Mouse (Mus musculus): ENCODE measurements around the gene Tmem37. TPM values are rescaled to one million over a fixed set of nuclear protein-coding genes. Genes with fewer than 3 reads are reported as not detected.

Gene Tmem37
- polyA plus RNA-seq, 2 experiments, result 6.2 to 9.7 TPM

- Histone ChIP-seq H3K4me3 (replicated peaks; ENCODE audit: low read length) (no peak overlapping the region), H3K27ac (replicated peaks; ENCODE audit: low read depth, low read length) (no peak overlapping the region), H3K9me3 (ENCODE audit: control insufficient read depth, low read length) (no peaks in the 10 kb centered on the region), H3K4me1 (ENCODE audit: control insufficient read depth, insufficient read depth, low read length) (no peaks in the 10 kb centered on the region), H3K36me3 (ENCODE audit: control insufficient read depth, insufficient read depth, low read length) (no peaks in the 10 kb centered on the region), H3K27me3 (ENCODE audit: control insufficient read depth, insufficient read depth, low read length) (no peaks in the 10 kb centered on the region), H3K9ac (ENCODE audit: low read depth, low read length, severe bottlenecking) (no peak overlapping the region), H3K4me2 (replicated peaks; ENCODE audit: low read depth, low read length, severe bottlenecking) (no peak overlapping the region)
- ATAC-seq (ENCODE audit: low FRiP score, low read depth) (no peak), DNase-seq (ENCODE audit: low spot score) (no peak)
- TF ChIP-seq POLR2A (IDR thresholded peaks at IDR 0.05; ENCODE audit: borderline replicate concordance, extremely low read depth, insufficient read depth, insufficient read length), result no peak
- WGBS, result 84% methylated on average over 3 of the region's 3 CpGs
Measured at GRCm38 (mm10) chr1:120066625-120067024, 7.2 kb downstream of the Tmem37 start.

DNA sequence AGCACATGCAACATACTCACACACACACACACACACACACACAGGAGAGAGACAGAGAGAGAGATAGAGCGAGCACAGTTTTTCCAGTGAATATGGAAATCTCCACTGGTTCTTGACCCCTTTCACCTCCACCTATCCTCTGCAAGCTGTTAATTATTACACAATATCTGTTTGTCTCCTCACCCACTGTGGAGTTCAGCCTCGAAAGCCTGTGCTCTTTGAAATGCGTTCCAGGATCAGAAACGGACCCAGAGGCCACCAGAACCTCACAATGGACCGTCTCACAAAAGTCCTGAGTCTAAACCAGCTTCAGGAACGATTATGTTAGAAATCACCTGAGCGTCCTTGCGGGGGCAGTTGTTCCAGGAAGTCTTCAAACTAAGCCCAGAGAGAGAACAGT, 7.7 kb downstream of the Tmem37 start:
- Histone ChIP-seq H3K4me3 (replicated peaks; ENCODE audit: low read length) (no peak overlapping the region), H3K36me3 (ENCODE audit: control insufficient read depth, insufficient read depth, low read length) (no peaks in the 10 kb centered on the region), H3K4me2 (replicated peaks; ENCODE audit: low read depth, low read length, severe bottlenecking) (no peak overlapping the region), H3K27ac (replicated peaks; ENCODE audit: low read depth, low read length) (no peak overlapping the region), H3K9ac (ENCODE audit: low read depth, low read length, severe bottlenecking) (no peak overlapping the region), H3K9me3 (ENCODE audit: control insufficient read depth, low read length) (no peaks in the 10 kb centered on the region), H3K27me3 (ENCODE audit: control insufficient read depth, insufficient read depth, low read length) (no peaks in the 10 kb centered on the region), H3K4me1 (ENCODE audit: control insufficient read depth, insufficient read depth, low read length) (no peaks in the 10 kb centered on the region)
- no peak for ATAC-seq (ENCODE audit: low FRiP score, low read depth)
- TF ChIP-seq POLR2A (IDR thresholded peaks at IDR 0.05; ENCODE audit: borderline replicate concordance, extremely low read depth, insufficient read depth, insufficient read length), result no peak
- no peak for DNase-seq (ENCODE audit: low spot score)
- 83% methylated on average over 8 of the region's 8 CpGs for WGBS

DNA sequence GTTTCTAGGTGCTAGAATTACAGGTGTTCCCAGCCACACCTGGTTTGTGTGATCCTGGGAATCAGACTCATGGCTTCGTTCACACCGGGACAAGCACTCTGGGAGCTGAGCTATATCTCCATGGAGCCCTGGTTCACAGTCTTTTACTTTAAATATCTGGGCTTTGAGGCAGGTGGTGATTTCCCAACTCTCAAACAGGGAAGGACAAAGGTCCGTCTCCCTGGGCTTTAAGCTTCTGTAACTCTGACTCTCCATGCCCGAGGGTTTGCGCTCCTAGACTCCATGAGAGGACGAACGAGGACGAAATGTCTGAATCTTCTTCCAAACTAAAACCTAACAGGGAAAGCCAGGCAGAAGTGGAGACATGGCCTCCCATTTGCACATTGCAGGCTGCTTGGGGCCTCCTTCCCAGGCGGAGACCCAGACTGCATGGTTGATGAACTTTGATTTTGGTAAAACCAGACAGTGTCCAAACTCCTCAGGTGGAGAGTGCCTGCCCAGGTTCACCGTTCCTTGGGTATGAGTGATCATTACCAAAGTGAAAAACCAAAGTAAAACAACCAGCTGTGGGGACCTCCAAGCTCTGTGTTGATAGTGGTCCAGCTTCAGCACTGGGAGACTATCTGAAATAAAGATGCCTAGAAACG, 9.7 kb downstream of the Tmem37 start:
- Histone ChIP-seq H3K4me3 (replicated peaks; ENCODE audit: low read length) (no peak overlapping the region), H3K9me3 (ENCODE audit: control insufficient read depth, low read length) (no peaks in the 10 kb centered on the region), H3K27ac (replicated peaks; ENCODE audit: low read depth, low read length) (no peak overlapping the region), H3K4me1 (ENCODE audit: control insufficient read depth, insufficient read depth, low read length) (no peaks in the 10 kb centered on the region), H3K36me3 (ENCODE audit: control insufficient read depth, insufficient read depth, low read length) (no peaks in the 10 kb centered on the region), H3K27me3 (ENCODE audit: control insufficient read depth, insufficient read depth, low read length) (no peaks in the 10 kb centered on the region), H3K9ac (ENCODE audit: low read depth, low read length, severe bottlenecking) (no peak overlapping the region), H3K4me2 (replicated peaks; ENCODE audit: low read depth, low read length, severe bottlenecking) (no peak overlapping the region)
- no peak for DNase-seq (ENCODE audit: low spot score)
- ATAC-seq (ENCODE audit: low FRiP score, low read depth), result no peak
- WGBS, result 89% methylated on average over 11 of the region's 11 CpGs
- TF ChIP-seq POLR2A (IDR thresholded peaks at IDR 0.05; ENCODE audit: borderline replicate concordance, extremely low read depth, insufficient read depth, insufficient read length), result no peak

DNA sequence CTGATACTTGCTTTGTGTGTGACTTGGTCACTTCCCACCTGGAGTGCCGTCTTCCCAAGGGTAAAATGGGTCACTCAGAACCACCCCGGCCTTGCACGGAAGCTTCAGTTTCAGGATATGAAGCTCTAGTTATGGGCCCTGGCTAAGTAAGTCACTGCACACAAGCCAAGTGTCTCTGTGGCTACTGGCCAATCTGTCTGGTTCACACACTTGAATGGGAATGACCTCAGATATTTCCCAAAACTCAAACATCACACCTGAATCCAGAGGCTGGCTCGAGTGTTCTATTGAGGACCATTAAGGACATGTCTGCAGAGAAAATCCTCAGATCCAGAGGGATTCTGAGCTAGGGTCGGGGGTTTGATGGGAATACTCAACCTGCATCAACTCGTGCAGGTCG, 11.6 kb downstream of the Tmem37 start:
- H3K4me2 ChIP-seq (replicated peaks; ENCODE audit: low read depth, low read length, severe bottlenecking), result no peak overlapping the region
- 89% methylated on average over 7 of the region's 7 CpGs for WGBS
- no peak overlapping the region for H3K4me3 ChIP-seq (replicated peaks; ENCODE audit: low read length)
- no peaks in the 10 kb centered on the region for H3K27me3 ChIP-seq (ENCODE audit: control insufficient read depth, insufficient read depth, low read length)
- no peak overlapping the region for H3K27ac ChIP-seq (replicated peaks; ENCODE audit: low read depth, low read length)
- no peaks in the 10 kb centered on the region for H3K36me3 ChIP-seq (ENCODE audit: control insufficient read depth, insufficient read depth, low read length)
- no peak for TF ChIP-seq POLR2A (IDR thresholded peaks at IDR 0.05; ENCODE audit: borderline replicate concordance, extremely low read depth, insufficient read depth, insufficient read length)
- no peaks in the 10 kb centered on the region for H3K9me3 ChIP-seq (ENCODE audit: control insufficient read depth, low read length)
- H3K4me1 ChIP-seq (ENCODE audit: control insufficient read depth, insufficient read depth, low read length), result peaks cover 2% of the 10 kb centered on the region; the same call in 1 of the 2 replicates
- no peak for DNase-seq (ENCODE audit: low spot score)
- no peak for ATAC-seq (ENCODE audit: low FRiP score, low read depth)
- no peak overlapping the region for H3K9ac ChIP-seq (ENCODE audit: low read depth, low read length, severe bottlenecking)

- Histone ChIP-seq H3K9ac (ENCODE audit: low read depth, low read length, severe bottlenecking) (no peak overlapping the region), H3K27ac (replicated peaks; ENCODE audit: low read depth, low read length) (no peak overlapping the region), H3K4me2 (replicated peaks; ENCODE audit: low read depth, low read length, severe bottlenecking) (no peak overlapping the region), H3K4me1 (ENCODE audit: control insufficient read depth, insufficient read depth, low read length) (peaks cover 6% of the 10 kb centered on the region; the same call in 1 of the 2 replicates), H3K27me3 (ENCODE audit: control insufficient read depth, insufficient read depth, low read length) (no peaks in the 10 kb centered on the region), H3K9me3 (ENCODE audit: control insufficient read depth, low read length) (no peaks in the 10 kb centered on the region), H3K4me3 (replicated peaks; ENCODE audit: low read length) (no peak overlapping the region), H3K36me3 (ENCODE audit: control insufficient read depth, insufficient read depth, low read length) (no peaks in the 10 kb centered on the region)
- WGBS, result 83% methylated on average over 5 of the region's 5 CpGs
- ATAC-seq (ENCODE audit: low FRiP score, low read depth) (no peak), DNase-seq (ENCODE audit: low spot score) (no peak)
- no peak for TF ChIP-seq POLR2A (IDR thresholded peaks at IDR 0.05; ENCODE audit: borderline replicate concordance, extremely low read depth, insufficient read depth, insufficient read length)
Measured at GRCm38 (mm10) chr1:120060687-120061086, 13.2 kb downstream of the Tmem37 start.

Data from limb, embryonic 14.5 days (tissue).